In the genomic region with DNA sequence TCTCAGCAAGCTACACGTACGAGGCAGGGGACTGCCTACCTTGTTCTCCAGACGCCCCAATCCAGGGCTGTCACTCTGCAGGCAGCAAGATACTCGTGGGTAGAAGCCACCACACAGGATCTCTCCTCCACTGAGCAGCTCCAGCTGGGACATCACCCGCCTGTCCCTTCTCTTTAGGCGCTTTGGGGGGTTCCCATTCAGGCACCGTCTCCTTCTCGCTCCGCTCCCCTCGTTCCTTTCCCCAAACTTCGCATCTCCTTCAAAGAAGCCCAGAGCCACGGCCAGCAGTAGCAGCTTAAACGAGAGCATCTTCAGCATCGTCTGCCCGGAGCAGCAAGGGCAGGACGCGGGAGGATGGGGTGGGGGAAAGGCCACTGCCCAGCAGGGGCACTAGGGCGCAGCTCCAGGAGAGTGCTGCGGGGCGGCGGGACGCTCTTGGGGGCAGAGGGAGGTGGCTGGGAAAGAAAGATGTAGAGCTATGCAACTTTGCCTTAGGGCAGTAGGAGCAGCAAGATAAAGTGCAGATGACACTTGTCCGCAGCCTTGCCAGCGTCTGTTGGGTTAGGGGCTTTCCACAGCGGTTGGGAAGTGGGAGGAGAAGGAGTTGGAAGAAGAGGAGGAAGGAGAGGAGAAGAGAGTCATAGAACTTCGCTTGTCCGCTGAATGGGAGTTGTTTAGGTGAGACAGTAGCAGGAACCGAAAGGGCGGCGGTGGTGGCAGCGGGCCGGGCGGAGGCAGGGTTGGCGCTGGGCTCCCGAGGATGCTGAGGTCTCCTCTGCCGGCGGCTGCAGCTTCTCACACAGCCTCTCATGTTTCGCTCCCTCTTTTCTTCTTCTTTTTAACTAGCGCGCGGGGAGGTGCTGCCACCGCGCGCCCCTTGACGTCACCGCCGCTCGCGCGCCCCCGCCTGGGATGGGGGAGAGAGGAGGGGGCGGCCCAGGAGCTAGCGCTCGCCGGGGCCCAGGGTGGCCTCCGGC, we compare ENCODE assay signal across 8 mouse cellular contexts. TPM values are rescaled to one million over a fixed set of nuclear protein-coding genes. Genes with fewer than 3 reads are reported as not detected.
DNase-seq lines count a peak whose midpoint lies in the region; ATAC-seq and TF ChIP-seq lines count a peak whose summit lies in the region.

A gene (minus strand): TSS at position 809 of the 977 bp plus-strand sequence.

- TF ChIP-seq CTCF in gastrocnemius, adult 2 months (IDR thresholded peaks at IDR 0.05), result no peak
- peak; percentile 34; the same call in 1 of the 2 replicates for TF ChIP-seq CTCF in intestine, postnatal 0 days (IDR thresholded peaks at IDR 0.05; ENCODE audit: low read depth)

- WGBS in forebrain, embryonic 16.5 days, result 0% methylated on average over 35 of the region's 56 CpGs
- WGBS in intestine, postnatal 0 days, result under 1% methylated on average over 36 of the region's 56 CpGs
- WGBS in liver, embryonic 12.5 days (ENCODE audit: insufficient replicate concordance), result under 1% methylated on average over 38 of the region's 56 CpGs

- H3K36me3 ChIP-seq in forebrain, embryonic 16.5 days (ENCODE audit: control insufficient read depth, insufficient read depth), result no peaks in the 10 kb centered on the region
- no peaks in the 10 kb centered on the region for H3K36me3 ChIP-seq in intestine, postnatal 0 days (ENCODE audit: control insufficient read depth, insufficient read depth)
- no peaks in the 10 kb centered on the region for H3K36me3 ChIP-seq in liver, embryonic 12.5 days
- no peaks in the 10 kb centered on the region for H3K36me3 ChIP-seq in myocyte (ENCODE audit: control insufficient read depth, insufficient read depth)

- H3ac ChIP-seq in myocyte (ENCODE audit: control insufficient read depth, insufficient read length), result no peak within 1 kb of the TSS

- intact Hi-C loops in gastrocnemius, adult 2 months (cut with DNase I), result no loop called here

- no peaks in the 10 kb centered on the region for H3K9me3 ChIP-seq in forebrain, embryonic 16.5 days (ENCODE audit: control insufficient read depth, low read length)
- H3K9me3 ChIP-seq in intestine, postnatal 0 days (ENCODE audit: control insufficient read depth), result no peaks in the 10 kb centered on the region
- no peaks in the 10 kb centered on the region for H3K9me3 ChIP-seq in liver, embryonic 12.5 days (replicated peaks)

- peak; percentile 38 for DNase-seq in gastrocnemius, adult 2 months
- no peak for DNase-seq in gastrocnemius, adult 8-10 months (ENCODE audit: low spot score in 2 of 2)
- peak; percentile 49 for DNase-seq in ZHBTc4 (ENCODE audit: low read depth, low spot score)
- peak; percentile 35 for DNase-seq in thymus, postnatal 0 days (ENCODE audit: low spot score)

- TF ChIP-seq POLR2A in myocyte (IDR thresholded peaks at IDR 0.05; ENCODE audit: insufficient read length, low read depth), result no peak

- peaks cover 30% of the 10 kb centered on the region for H3K4me1 ChIP-seq in forebrain, embryonic 16.5 days (replicated peaks; ENCODE audit: control insufficient read depth, insufficient read depth, low read length)
- no peaks in the 10 kb centered on the region for H3K4me1 ChIP-seq in intestine, postnatal 0 days (replicated peaks; ENCODE audit: control insufficient read depth, insufficient read depth, low read length)
- H3K4me1 ChIP-seq in liver, embryonic 12.5 days, result peaks cover 9% of the 10 kb centered on the region

- H3K79me2 ChIP-seq in myocyte (ENCODE audit: control insufficient read depth, insufficient read depth), result peaks cover 4% of the 10 kb centered on the region

- H3K4me3 ChIP-seq in gastrocnemius, adult 2 months, result peak within 1 kb of the TSS; percentile 71
- peak within 1 kb of the TSS; percentile 65 for H3K4me3 ChIP-seq in forebrain, embryonic 16.5 days (replicated peaks; ENCODE audit: low read length)
- peak within 1 kb of the TSS; percentile 52 for H3K4me3 ChIP-seq in intestine, postnatal 0 days (ENCODE audit: low read depth, low read length)
- H3K4me3 ChIP-seq in liver, embryonic 12.5 days, result peak within 1 kb of the TSS; percentile 48
- peak within 1 kb of the TSS; percentile 34 for H3K4me3 ChIP-seq in myocyte

- H3K4me2 ChIP-seq in forebrain, embryonic 16.5 days (ENCODE audit: low read length), result peak within 1 kb of the TSS; percentile 98
- H3K4me2 ChIP-seq in intestine, postnatal 0 days (replicated peaks; ENCODE audit: low read depth), result peak within 1 kb of the TSS; percentile 69
- H3K4me2 ChIP-seq in liver, embryonic 12.5 days, result peak within 1 kb of the TSS; percentile 67
- H3K4me2 ChIP-seq in myocyte (ENCODE audit: low read depth), result peak within 1 kb of the TSS; percentile 98

- peak within 1 kb of the TSS; percentile 12 for H3K27ac ChIP-seq in gastrocnemius, adult 2 months
- H3K27ac ChIP-seq in forebrain, embryonic 16.5 days (ENCODE audit: low read length), result no peak within 1 kb of the TSS
- H3K27ac ChIP-seq in intestine, postnatal 0 days (ENCODE audit: low read depth, low read length), result peak within 1 kb of the TSS; percentile 9; the same call in 1 of the 2 replicates
- H3K27ac ChIP-seq in liver, embryonic 12.5 days, result no peak within 1 kb of the TSS

- peak; percentile 89 for ATAC-seq in forebrain, embryonic 16.5 days
- peak; percentile 38; the same call in 1 of the 2 replicates for ATAC-seq in intestine, postnatal 0 days
- no peak for ATAC-seq in liver, embryonic 12.5 days

- peaks cover 22% of the 10 kb centered on the region for H3K27me3 ChIP-seq in forebrain, embryonic 16.5 days (replicated peaks; ENCODE audit: control insufficient read depth, insufficient read depth, low read length)
- peaks cover 12% of the 10 kb centered on the region; the same call in 1 of the 2 replicates for H3K27me3 ChIP-seq in intestine, postnatal 0 days (replicated peaks; ENCODE audit: control insufficient read depth, insufficient read depth, low read length)
- H3K27me3 ChIP-seq in liver, embryonic 12.5 days (replicated peaks), result peaks cover 39% of the 10 kb centered on the region
- H3K27me3 ChIP-seq in myocyte (ENCODE audit: control insufficient read depth, insufficient read depth, insufficient read length), result no peaks in the 10 kb centered on the region

- peak within 1 kb of the TSS; percentile 54 for H3K9ac ChIP-seq in forebrain, embryonic 16.5 days (replicated peaks; ENCODE audit: low read depth, low read length)
- H3K9ac ChIP-seq in intestine, postnatal 0 days (ENCODE audit: low read depth, low read length), result no peak within 1 kb of the TSS
- no peak within 1 kb of the TSS for H3K9ac ChIP-seq in liver, embryonic 12.5 days

TF ChIP-seq in myocyte, 11 proteins besides CTCF, POLR2A, EP300 and RAD21:
- TF ChIP-seq SRF (IDR thresholded peaks at IDR 0.05; ENCODE audit: control insufficient read depth, insufficient read length, low read depth) (no peak), POLR2AphosphoS2 (IDR thresholded peaks at IDR 0.05; ENCODE audit: insufficient read length, low read depth) (no peak), USF1 (IDR thresholded peaks at IDR 0.05; ENCODE audit: low read depth) (no peak), MYOG (IDR thresholded peaks at IDR 0.05; ENCODE audit: control insufficient read depth in 1 of 3, insufficient read depth in 1 of 3, insufficient read length in 2 of 3, low read depth in 2 of 3) (no peak), E2F4 (IDR thresholded peaks at IDR 0.05; ENCODE audit: insufficient read depth) (no peak), TCF3 (IDR thresholded peaks at IDR 0.05; ENCODE audit: insufficient read length, low read depth) (no peak), MYOD1 (IDR thresholded peaks at IDR 0.05; ENCODE audit: control insufficient read depth in 1 of 3, insufficient read length in 2 of 3, low read depth in 2 of 3) (no peak), MAX (IDR thresholded peaks at IDR 0.05; ENCODE audit: low read depth) (no peak), REST (IDR thresholded peaks at IDR 0.05; ENCODE audit: insufficient read depth, insufficient read length) (no peak), TCF12 (IDR thresholded peaks at IDR 0.05; ENCODE audit: insufficient read depth, poor library complexity, severe bottlenecking) (no peak), CEBPB (IDR thresholded peaks at IDR 0.05; ENCODE audit: insufficient read depth, poor library complexity, severe bottlenecking) (no peak)
TF ChIP-seq in myocyte: peak in this region for 0.

RNA-seq across cellular contexts. Expression of the gene that starts here (rescaled TPM):
- total RNA-seq in gastrocnemius, adult 2 months (2021), result under 1 TPM; 0.13 to 0.50 TPM
- under 1 TPM; 0.12 to 0.34 (median 0.19) TPM for total RNA-seq in gastrocnemius, adult 8-10 months (2022)
- polyA plus RNA-seq in forebrain, embryonic 16.5 days (2015; fragmentation: Nextera tagmentation; extraction: Ambion mirVana), result 1.0 and 1.1 TPM in 2 replicates
- 15.8 and 18.8 TPM in 2 replicates for polyA plus RNA-seq in intestine, postnatal 0 days (2015; fragmentation: Nextera tagmentation; extraction: Ambion mirVana)
- 1.3 and 2.1 TPM in 2 replicates for polyA plus RNA-seq in liver, embryonic 12.5 days (2016; fragmentation: Nextera tagmentation; extraction: Ambion mirVana)
- 0.92 TPM for polyA plus RNA-seq in myocyte (2012; fragmentation: generic; extraction: Trizol)
- polyA plus RNA-seq in thymus, postnatal 0 days (2015; fragmentation: Nextera tagmentation; extraction: Ambion mirVana), result 4.4 and 4.9 TPM in 2 replicates

Comparison
In these comparisons a context has a peak if more than half of its experiments do, and no peak if none do; other contexts are left out.
1. Peak in DNase-seq, H3K4me3 ChIP-seq and H3K27ac ChIP-seq in gastrocnemius, adult 2 months; RNA of the gene not detected or under 1 TPM.
2. DNase-seq: peak in ZHBTc4 (single experiment) and thymus, postnatal 0 days (single experiment); none in gastrocnemius, adult 8-10 months (0 of 2).
3. Peak in every context shown above with its lines, with median percentiles within 50 percentile points of each other: H3K4me3 ChIP-seq and H3K4me2 ChIP-seq.